Mouse (Mus musculus): ENCODE data around the gene Ctbp2. TPM values are rescaled to one million over a fixed set of nuclear protein-coding genes. Genes with fewer than 3 reads are reported as not detected.

Gene Ctbp2
- total RNA-seq, 1 experiment: 241 TPM

DNA sequence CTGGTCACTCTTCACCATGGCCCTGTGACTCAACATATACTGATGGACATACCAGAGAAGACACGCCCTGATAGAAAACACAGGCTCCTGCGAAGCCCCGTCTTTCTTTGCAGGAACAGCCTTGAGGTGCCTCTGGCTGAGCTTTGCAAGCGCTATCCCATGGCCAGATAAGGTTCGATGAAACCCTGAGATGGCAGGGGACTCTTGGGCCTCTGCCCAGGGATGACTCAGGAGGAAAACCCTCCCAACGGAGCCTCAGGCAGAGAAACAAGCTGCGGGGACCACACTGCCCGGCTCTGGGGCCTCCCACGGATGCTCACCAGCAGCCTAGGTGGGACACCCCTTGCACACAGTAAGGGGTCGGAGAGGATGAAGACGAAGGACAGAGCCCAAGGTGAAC is 116.8 kb downstream of the Ctbp2 start:
- H3K4me1 ChIP-seq (ENCODE audit: control insufficient read depth in 2 of 2, insufficient read depth in 2 of 2, low read length in 2 of 2, poor library complexity in 1 of 2): peaks cover 19 to 45% of the 10 kb centered on the region in 2 experiments
- TF ChIP-seq HCFC1 (IDR thresholded peaks at IDR 0.05; ENCODE audit: borderline replicate concordance, insufficient read depth, low read length) (no peak), ZC3H11A (IDR thresholded peaks at IDR 0.05; ENCODE audit: borderline replicate concordance, low read depth, low read length) (no peak), CHD2 (IDR thresholded peaks at IDR 0.05; ENCODE audit: low read depth, low read length) (no peak), ZNF384 (IDR thresholded peaks at IDR 0.05; ENCODE audit: low read depth, low read length) (no peak), MAFK (IDR thresholded peaks at IDR 0.05; ENCODE audit: insufficient read depth, low read depth, low read length) (no peak)
- no peak overlapping the region for H3K27ac ChIP-seq (ENCODE audit: insufficient read depth, low read depth, low read length, poor library complexity, severe bottlenecking)
- peaks cover 54% of the 10 kb centered on the region for H3K36me3 ChIP-seq (ENCODE audit: control insufficient read depth, insufficient read depth, low read length, poor library complexity, severe bottlenecking)
- no peaks in the 10 kb centered on the region for H3K9me3 ChIP-seq (ENCODE audit: control insufficient read depth, insufficient read depth, low read depth, low read length)
- H3K4me3 ChIP-seq (ENCODE audit: insufficient read depth in 1 of 2, low read depth in 1 of 2, low read length in 2 of 2, poor library complexity in 1 of 2, severe bottlenecking in 1 of 2): no peak overlapping the region
- no peak for DNase-seq (ENCODE audit: low read depth, low spot score)
- H3K9ac ChIP-seq (ENCODE audit: insufficient read depth, low read depth, low read length, poor library complexity, severe bottlenecking): no peak overlapping the region
- in situ Hi-C loops (cut with MboI; ENCODE audit: low sequenced_read_pairs in 2 of 2, unreplicated experiment in 2 of 2): no loop called here

- Histone ChIP-seq H3K4me1 (ENCODE audit: control insufficient read depth in 2 of 2, insufficient read depth in 2 of 2, low read length in 2 of 2, poor library complexity in 1 of 2) (peaks cover 17 to 47% of the 10 kb centered on the region in 2 experiments), H3K9me3 (ENCODE audit: control insufficient read depth, insufficient read depth, low read depth, low read length) (no peaks in the 10 kb centered on the region), H3K9ac (ENCODE audit: insufficient read depth, low read depth, low read length, poor library complexity, severe bottlenecking) (peak overlapping the region; percentile 58), H3K27ac (ENCODE audit: insufficient read depth, low read depth, low read length, poor library complexity, severe bottlenecking) (peak overlapping the region; percentile 84), H3K36me3 (ENCODE audit: control insufficient read depth, insufficient read depth, low read length, poor library complexity, severe bottlenecking) (peaks cover 63% of the 10 kb centered on the region), H3K4me3 (ENCODE audit: insufficient read depth in 1 of 2, low read depth in 1 of 2, low read length in 2 of 2, poor library complexity in 1 of 2, severe bottlenecking in 1 of 2) (no peak overlapping the region; a peak in 1 of 4 replicates)
- DNase-seq (ENCODE audit: low read depth, low spot score): peak; percentile 47
- in situ Hi-C loops (cut with MboI; ENCODE audit: low sequenced_read_pairs in 2 of 2, unreplicated experiment in 2 of 2): no loop called here
- peak; percentile 43; the same call in 1 of the 2 replicates for TF ChIP-seq CHD2 (IDR thresholded peaks at IDR 0.05; ENCODE audit: low read depth, low read length)
- no peak for TF ChIP-seq ZNF384 (IDR thresholded peaks at IDR 0.05; ENCODE audit: low read depth, low read length)
- TF ChIP-seq ZC3H11A (IDR thresholded peaks at IDR 0.05; ENCODE audit: borderline replicate concordance, low read depth, low read length): no peak
- no peak for TF ChIP-seq MAFK (IDR thresholded peaks at IDR 0.05; ENCODE audit: insufficient read depth, low read depth, low read length)
- TF ChIP-seq HCFC1 (IDR thresholded peaks at IDR 0.05; ENCODE audit: borderline replicate concordance, insufficient read depth, low read length): no peak
These were observed 118.4 kb downstream of the Ctbp2 start for GRCm38 (mm10) chr7:133005772-133006171.

DNA sequence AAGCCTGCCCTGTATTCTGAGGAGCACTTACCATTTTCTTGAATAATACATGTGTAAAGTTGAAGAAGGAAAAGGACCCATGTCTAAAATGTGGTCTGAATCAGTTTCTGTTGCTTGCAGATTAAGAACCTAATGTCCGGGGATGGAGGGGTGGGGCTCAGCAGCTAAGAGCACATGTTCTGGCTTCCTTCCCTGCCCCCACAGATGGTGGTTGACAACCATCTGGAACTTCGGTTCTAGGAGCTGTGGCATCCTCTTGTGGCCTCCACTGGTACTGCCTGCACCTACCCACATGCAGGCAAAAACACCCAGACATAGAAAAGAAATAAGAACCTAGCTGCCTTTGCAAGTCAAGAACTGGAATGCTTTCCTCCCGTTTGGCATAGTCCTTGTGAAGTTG is 120.7 kb downstream of the Ctbp2 start:
- peak; percentile 66 for DNase-seq (ENCODE audit: low read depth, low spot score)
- TF ChIP-seq ZC3H11A (IDR thresholded peaks at IDR 0.05; ENCODE audit: borderline replicate concordance, low read depth, low read length): no peak
- TF ChIP-seq MAFK (IDR thresholded peaks at IDR 0.05; ENCODE audit: insufficient read depth, low read depth, low read length): no peak
- TF ChIP-seq HCFC1 (IDR thresholded peaks at IDR 0.05; ENCODE audit: borderline replicate concordance, insufficient read depth, low read length): no peak
- no peak for TF ChIP-seq ZNF384 (IDR thresholded peaks at IDR 0.05; ENCODE audit: low read depth, low read length)
- TF ChIP-seq CHD2 (IDR thresholded peaks at IDR 0.05; ENCODE audit: low read depth, low read length): no peak
- Histone ChIP-seq H3K36me3 (ENCODE audit: control insufficient read depth, insufficient read depth, low read length, poor library complexity, severe bottlenecking) (peaks cover 65% of the 10 kb centered on the region), H3K4me3 (ENCODE audit: insufficient read depth in 1 of 2, low read depth in 1 of 2, low read length in 2 of 2, poor library complexity in 1 of 2, severe bottlenecking in 1 of 2) (no peak overlapping the region), H3K4me1 (ENCODE audit: control insufficient read depth in 2 of 2, insufficient read depth in 2 of 2, low read length in 2 of 2, poor library complexity in 1 of 2) (peaks cover 17 to 34% of the 10 kb centered on the region in 2 experiments), H3K9ac (ENCODE audit: insufficient read depth, low read depth, low read length, poor library complexity, severe bottlenecking) (no peak overlapping the region), H3K27ac (ENCODE audit: insufficient read depth, low read depth, low read length, poor library complexity, severe bottlenecking) (no peak overlapping the region), H3K9me3 (ENCODE audit: control insufficient read depth, insufficient read depth, low read depth, low read length) (no peaks in the 10 kb centered on the region)
- in situ Hi-C loops (cut with MboI; ENCODE audit: low sequenced_read_pairs in 2 of 2, unreplicated experiment in 2 of 2): no loop called here

DNA sequence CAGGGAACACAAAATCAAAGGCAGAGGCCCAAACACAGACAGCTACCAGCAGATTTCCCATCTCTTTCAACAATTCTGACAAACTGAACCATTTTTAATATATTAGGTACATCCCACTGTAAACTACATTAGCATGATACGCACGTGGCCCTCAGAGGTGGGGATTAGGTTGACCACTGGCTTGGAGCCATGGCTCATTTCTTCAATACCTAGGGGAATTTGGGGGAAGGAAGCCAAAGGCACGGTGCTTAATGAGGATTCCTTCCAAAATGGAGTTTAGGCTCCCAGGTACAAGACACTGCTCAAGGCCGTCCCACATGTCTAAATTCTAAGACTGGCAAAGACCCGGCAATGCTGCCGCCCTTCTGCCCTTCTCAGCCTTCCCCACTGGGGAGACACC is 121.9 kb downstream of the Ctbp2 start:
- in situ Hi-C loops (cut with MboI; ENCODE audit: low sequenced_read_pairs in 2 of 2, unreplicated experiment in 2 of 2): no loop called here
- TF ChIP-seq MAFK (IDR thresholded peaks at IDR 0.05; ENCODE audit: insufficient read depth, low read depth, low read length) (no peak), HCFC1 (IDR thresholded peaks at IDR 0.05; ENCODE audit: borderline replicate concordance, insufficient read depth, low read length) (no peak), ZC3H11A (IDR thresholded peaks at IDR 0.05; ENCODE audit: borderline replicate concordance, low read depth, low read length) (no peak), ZNF384 (IDR thresholded peaks at IDR 0.05; ENCODE audit: low read depth, low read length) (no peak), CHD2 (IDR thresholded peaks at IDR 0.05; ENCODE audit: low read depth, low read length) (no peak)
- no peak overlapping the region for H3K4me3 ChIP-seq (ENCODE audit: insufficient read depth in 1 of 2, low read depth in 1 of 2, low read length in 2 of 2, poor library complexity in 1 of 2, severe bottlenecking in 1 of 2)
- DNase-seq (ENCODE audit: low read depth, low spot score): no peak
- H3K9me3 ChIP-seq (ENCODE audit: control insufficient read depth, insufficient read depth, low read depth, low read length): no peaks in the 10 kb centered on the region
- H3K27ac ChIP-seq (ENCODE audit: insufficient read depth, low read depth, low read length, poor library complexity, severe bottlenecking): no peak overlapping the region
- peaks cover 67% of the 10 kb centered on the region for H3K36me3 ChIP-seq (ENCODE audit: control insufficient read depth, insufficient read depth, low read length, poor library complexity, severe bottlenecking)
- peaks cover 17 to 30% of the 10 kb centered on the region in 2 experiments for H3K4me1 ChIP-seq (ENCODE audit: control insufficient read depth in 2 of 2, insufficient read depth in 2 of 2, low read length in 2 of 2, poor library complexity in 1 of 2)
- no peak overlapping the region for H3K9ac ChIP-seq (ENCODE audit: insufficient read depth, low read depth, low read length, poor library complexity, severe bottlenecking)

DNA sequence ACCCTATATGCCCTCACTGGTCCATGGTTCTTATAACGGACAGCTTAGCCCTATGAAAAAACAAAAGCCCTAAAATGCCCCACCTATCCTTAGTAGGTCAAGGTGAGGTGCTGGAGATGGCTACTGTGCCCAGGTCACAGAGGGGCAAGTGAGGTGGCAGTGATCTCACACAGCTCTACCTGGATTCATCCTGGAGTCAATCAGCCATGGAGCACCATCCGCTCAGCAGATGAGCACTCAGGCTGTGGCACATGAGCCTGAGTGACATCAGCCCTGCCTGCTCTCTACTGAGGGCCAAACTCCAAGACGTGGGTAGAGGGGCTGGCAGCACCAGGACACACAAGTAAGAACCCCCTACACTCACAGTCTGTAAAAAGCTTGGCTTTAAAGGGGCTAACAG is 122.8 kb downstream of the Ctbp2 start:
- TF ChIP-seq HCFC1 (IDR thresholded peaks at IDR 0.05; ENCODE audit: borderline replicate concordance, insufficient read depth, low read length): no peak
- TF ChIP-seq ZC3H11A (IDR thresholded peaks at IDR 0.05; ENCODE audit: borderline replicate concordance, low read depth, low read length): no peak
- TF ChIP-seq MAFK (IDR thresholded peaks at IDR 0.05; ENCODE audit: insufficient read depth, low read depth, low read length): no peak
- TF ChIP-seq CHD2 (IDR thresholded peaks at IDR 0.05; ENCODE audit: low read depth, low read length): no peak
- TF ChIP-seq ZNF384 (IDR thresholded peaks at IDR 0.05; ENCODE audit: low read depth, low read length): no peak
- no peak overlapping the region for H3K4me3 ChIP-seq (ENCODE audit: insufficient read depth in 1 of 2, low read depth in 1 of 2, low read length in 2 of 2, poor library complexity in 1 of 2, severe bottlenecking in 1 of 2)
- no peak for DNase-seq (ENCODE audit: low read depth, low spot score)
- no peaks in the 10 kb centered on the region for H3K9me3 ChIP-seq (ENCODE audit: control insufficient read depth, insufficient read depth, low read depth, low read length)
- no peak overlapping the region for H3K9ac ChIP-seq (ENCODE audit: insufficient read depth, low read depth, low read length, poor library complexity, severe bottlenecking)
- H3K36me3 ChIP-seq (ENCODE audit: control insufficient read depth, insufficient read depth, low read length, poor library complexity, severe bottlenecking): peaks cover 76% of the 10 kb centered on the region
- no peak overlapping the region for H3K27ac ChIP-seq (ENCODE audit: insufficient read depth, low read depth, low read length, poor library complexity, severe bottlenecking)
- H3K4me1 ChIP-seq (ENCODE audit: control insufficient read depth in 2 of 2, insufficient read depth in 2 of 2, low read length in 2 of 2, poor library complexity in 1 of 2): peaks cover 13 to 25% of the 10 kb centered on the region in 2 experiments
- in situ Hi-C loops (cut with MboI; ENCODE audit: low sequenced_read_pairs in 2 of 2, unreplicated experiment in 2 of 2): no loop called here
